Mouse (Mus musculus): ENCODE results near the gene Chn2. TPM values are rescaled to one million over a fixed set of nuclear protein-coding genes. Genes with fewer than 3 reads are reported as not detected.

The Chn2 gene
- polyA plus RNA-seq, 1 experiment from 2014 or later, result 9.8 TPM

DNA sequence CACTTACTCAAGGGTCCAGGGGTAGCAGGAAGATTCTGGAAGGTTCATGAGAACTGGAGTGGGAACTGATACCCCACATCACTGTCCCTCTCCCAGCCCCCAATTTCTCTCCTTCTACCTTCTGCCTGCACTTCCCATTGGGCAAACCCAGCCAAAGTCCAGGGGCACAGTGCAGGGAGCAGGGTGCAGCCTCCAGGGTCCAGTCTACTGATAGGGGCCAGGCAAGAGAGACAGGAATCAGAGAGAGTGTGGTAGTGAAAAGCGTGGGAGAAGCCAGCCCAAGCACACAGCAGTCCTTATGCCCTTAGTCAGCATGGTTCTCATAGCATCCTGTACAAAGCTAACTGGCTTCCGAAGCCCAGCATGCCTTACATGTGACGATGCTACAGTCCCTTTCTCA, 187.7 kb downstream of the Chn2 start:
- no peak for ATAC-seq (ENCODE audit: insufficient number of reproducible peaks, low FRiP score, low TSS enrichment, low read depth)
- Histone ChIP-seq H3K36me3 (ENCODE audit: control insufficient read depth, insufficient read depth, low read length) (no peaks in the 10 kb centered on the region), H3K9ac (ENCODE audit: low read length) (no peak overlapping the region), H3K4me1 (ENCODE audit: control insufficient read depth, insufficient read depth, low read length) (peaks cover 10% of the 10 kb centered on the region), H3K9me3 (ENCODE audit: control insufficient read depth, low read length) (no peaks in the 10 kb centered on the region), H3K27ac (replicated peaks; ENCODE audit: low read depth, low read length) (no peak overlapping the region), H3K27me3 (ENCODE audit: control insufficient read depth, insufficient read depth, low read length) (no peaks in the 10 kb centered on the region; the same call in 1 of the 2 replicates), H3K4me3 (ENCODE audit: low read depth, low read length) (no peak overlapping the region), H3K4me2 (ENCODE audit: low read depth, severe bottlenecking) (no peak overlapping the region)
- WGBS, result 92% methylated on average over 3 of the region's 3 CpGs
- no peak for DNase-seq (ENCODE audit: low spot score)

DNA sequence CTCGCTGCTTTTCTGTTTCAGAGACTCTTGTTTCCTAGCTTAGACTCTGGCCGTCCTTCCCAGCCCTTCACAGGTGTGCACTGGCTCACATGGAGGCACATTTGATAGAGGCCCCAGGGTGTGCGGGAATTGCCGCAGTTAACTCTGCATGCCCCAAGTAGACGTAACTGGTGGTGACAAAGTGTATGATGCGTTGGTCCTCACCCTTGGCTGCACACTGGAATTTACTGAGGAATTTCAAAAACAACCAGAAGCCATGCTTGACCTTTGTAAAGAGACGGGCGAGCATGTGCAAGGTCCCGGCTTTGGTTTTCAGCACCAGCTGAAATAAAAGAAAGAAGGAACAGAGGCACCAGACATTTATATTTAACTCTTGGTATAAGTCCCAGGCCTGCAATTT, 189.1 kb downstream of the Chn2 start:
- WGBS, result 57% methylated on average over 9 of the region's 9 CpGs
- Histone ChIP-seq H3K4me2 (ENCODE audit: low read depth, severe bottlenecking) (no peak overlapping the region), H3K36me3 (ENCODE audit: control insufficient read depth, insufficient read depth, low read length) (no peaks in the 10 kb centered on the region), H3K9me3 (ENCODE audit: control insufficient read depth, low read length) (no peaks in the 10 kb centered on the region), H3K27ac (replicated peaks; ENCODE audit: low read depth, low read length) (no peak overlapping the region), H3K27me3 (ENCODE audit: control insufficient read depth, insufficient read depth, low read length) (no peaks in the 10 kb centered on the region; the same call in 1 of the 2 replicates), H3K4me3 (ENCODE audit: low read depth, low read length) (no peak overlapping the region), H3K4me1 (ENCODE audit: control insufficient read depth, insufficient read depth, low read length) (peaks cover 10% of the 10 kb centered on the region), H3K9ac (ENCODE audit: low read length) (0 out of 2 replicates have a peak overlapping the region, but pooled peaks have one; percentile 4)
- DNase-seq (ENCODE audit: low spot score) (no peak), ATAC-seq (ENCODE audit: insufficient number of reproducible peaks, low FRiP score, low TSS enrichment, low read depth) (no peak)

DNA sequence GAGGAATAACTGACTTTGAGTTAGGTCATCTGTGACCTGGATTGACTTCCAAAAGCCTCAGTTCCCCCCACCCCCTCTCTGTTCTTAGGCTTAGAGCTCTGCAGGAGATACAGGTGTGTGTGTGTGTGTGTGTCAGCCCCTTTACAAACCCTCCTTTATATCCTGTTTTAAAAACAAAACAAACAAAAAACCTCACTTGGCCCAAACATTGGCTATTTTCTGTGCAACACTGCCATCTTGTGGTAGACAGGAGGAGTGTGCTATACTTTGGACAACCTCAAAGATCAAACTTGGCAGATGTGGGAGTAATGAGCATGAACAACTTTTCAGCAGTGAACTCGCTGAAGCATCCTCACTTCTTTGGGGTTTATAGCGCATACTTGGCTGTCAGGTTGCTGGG, 189.5 kb downstream of the Chn2 start:
- H3K4me1 ChIP-seq (ENCODE audit: control insufficient read depth, insufficient read depth, low read length), result peaks cover 10% of the 10 kb centered on the region
- no peak overlapping the region for H3K27ac ChIP-seq (replicated peaks; ENCODE audit: low read depth, low read length)
- H3K36me3 ChIP-seq (ENCODE audit: control insufficient read depth, insufficient read depth, low read length), result no peaks in the 10 kb centered on the region
- no peak overlapping the region for H3K4me2 ChIP-seq (ENCODE audit: low read depth, severe bottlenecking)
- DNase-seq (ENCODE audit: low spot score) (peak; percentile 66), ATAC-seq (ENCODE audit: insufficient number of reproducible peaks, low FRiP score, low TSS enrichment, low read depth) (no peak)
- no peak overlapping the region for H3K9ac ChIP-seq (ENCODE audit: low read length)
- H3K9me3 ChIP-seq (ENCODE audit: control insufficient read depth, low read length), result no peaks in the 10 kb centered on the region
- 7% methylated on average over 2 of the region's 2 CpGs for WGBS
- no peak overlapping the region for H3K4me3 ChIP-seq (ENCODE audit: low read depth, low read length)
- no peaks in the 10 kb centered on the region; the same call in 1 of the 2 replicates for H3K27me3 ChIP-seq (ENCODE audit: control insufficient read depth, insufficient read depth, low read length)

DNA sequence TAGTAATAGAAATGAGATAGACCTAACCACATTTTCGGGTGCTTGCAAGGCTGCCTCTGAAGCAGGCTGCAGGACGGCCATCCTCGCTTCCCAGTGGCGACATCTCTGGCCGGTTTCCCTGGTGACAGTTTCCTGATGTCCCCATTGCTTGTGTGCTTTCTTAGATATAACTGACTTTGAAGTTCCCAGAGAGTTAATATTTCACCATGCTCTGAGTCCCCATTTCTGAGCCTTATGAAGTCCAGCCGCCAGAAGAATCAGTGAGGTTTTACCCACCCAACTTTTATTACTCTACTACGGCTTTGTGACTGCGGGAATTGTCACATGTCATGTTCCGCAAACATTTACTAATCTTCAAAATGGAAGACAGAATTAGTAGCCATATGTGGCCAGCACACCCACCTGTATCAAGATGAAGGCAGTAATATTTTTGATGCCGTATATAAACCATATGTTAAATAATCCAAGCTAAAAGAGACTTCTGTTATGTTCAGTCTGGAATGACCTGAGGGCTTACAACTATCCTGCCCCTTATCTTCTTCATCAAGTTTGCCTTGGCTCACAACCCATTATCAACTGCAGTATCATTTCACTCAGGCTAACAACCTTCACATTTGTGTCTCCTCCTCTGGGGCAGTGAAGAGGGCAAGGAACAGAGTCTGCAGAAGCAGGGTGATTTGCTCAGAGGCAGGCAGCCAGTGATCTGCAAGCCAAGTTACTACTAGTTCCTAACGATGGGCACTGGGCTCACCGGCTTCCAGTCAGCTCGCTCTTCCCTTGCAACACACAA, 192.6 kb downstream of the Chn2 start:
- ATAC-seq (ENCODE audit: insufficient number of reproducible peaks, low FRiP score, low TSS enrichment, low read depth), result no peak
- WGBS, result 82% methylated on average over 13 of the region's 13 CpGs
- no peak overlapping the region for H3K9ac ChIP-seq (ENCODE audit: low read length)
- H3K4me2 ChIP-seq (ENCODE audit: low read depth, severe bottlenecking), result no peak overlapping the region
- H3K4me1 ChIP-seq (ENCODE audit: control insufficient read depth, insufficient read depth, low read length), result peaks cover 7% of the 10 kb centered on the region
- DNase-seq (ENCODE audit: low spot score), result no peak
- no peaks in the 10 kb centered on the region for H3K36me3 ChIP-seq (ENCODE audit: control insufficient read depth, insufficient read depth, low read length)
- H3K9me3 ChIP-seq (ENCODE audit: control insufficient read depth, low read length), result no peaks in the 10 kb centered on the region
- H3K4me3 ChIP-seq (ENCODE audit: low read depth, low read length), result no peak overlapping the region
- no peaks in the 10 kb centered on the region for H3K27me3 ChIP-seq (ENCODE audit: control insufficient read depth, insufficient read depth, low read length)
- H3K27ac ChIP-seq (replicated peaks; ENCODE audit: low read depth, low read length), result no peak overlapping the region

DNA sequence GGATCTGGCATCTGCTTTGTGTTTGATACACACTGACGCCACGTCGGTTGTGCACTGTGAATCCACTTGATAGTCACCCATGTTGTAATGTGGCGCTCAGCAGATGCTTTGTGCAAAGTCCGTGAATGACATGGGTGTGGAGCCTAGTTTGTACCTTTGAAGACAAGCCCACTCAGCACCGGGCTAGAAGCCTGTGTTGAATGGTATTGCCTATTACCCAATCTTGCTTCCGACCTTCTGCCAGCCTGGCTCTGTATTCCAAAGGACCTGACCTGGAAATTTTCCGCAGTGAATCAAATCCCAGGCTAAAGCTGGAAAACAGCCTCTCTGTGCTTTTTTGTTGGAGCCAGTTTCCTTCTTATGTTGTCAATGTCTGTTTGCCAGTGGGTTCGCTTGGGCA, 197.1 kb downstream of the Chn2 start:
- 92% methylated on average over 9 of the region's 9 CpGs for WGBS

DNA sequence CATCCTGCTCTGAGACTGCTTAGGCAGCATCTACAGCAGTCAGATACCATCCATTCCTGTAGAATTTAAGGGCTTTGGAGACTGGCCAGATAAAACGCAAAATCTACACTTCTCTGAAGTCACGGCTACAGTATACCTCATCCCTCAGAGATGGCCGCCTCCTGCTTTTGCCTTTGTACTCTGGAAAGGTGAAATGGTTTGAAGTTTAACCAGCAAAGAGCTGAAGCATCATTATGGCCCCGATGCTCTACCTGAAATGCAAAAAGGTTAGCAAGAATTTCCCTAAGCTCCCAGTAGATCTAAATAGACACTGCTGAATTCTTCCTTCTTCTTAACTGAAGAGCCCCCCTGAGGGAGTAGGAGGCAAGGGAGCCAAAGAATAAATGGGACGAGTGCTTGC, 202.4 kb downstream of the Chn2 start:
- Histone ChIP-seq H3K36me3 (ENCODE audit: control insufficient read depth, insufficient read depth, low read length) (no peaks in the 10 kb centered on the region), H3K9ac (ENCODE audit: low read length) (no peak overlapping the region), H3K27ac (replicated peaks; ENCODE audit: low read depth, low read length) (no peak overlapping the region), H3K27me3 (ENCODE audit: control insufficient read depth, insufficient read depth, low read length) (no peaks in the 10 kb centered on the region), H3K4me2 (ENCODE audit: low read depth, severe bottlenecking) (no peak overlapping the region), H3K4me1 (ENCODE audit: control insufficient read depth, insufficient read depth, low read length) (no peaks in the 10 kb centered on the region), H3K9me3 (ENCODE audit: control insufficient read depth, low read length) (no peaks in the 10 kb centered on the region; the same call in 1 of the 2 replicates), H3K4me3 (ENCODE audit: low read depth, low read length) (no peak overlapping the region)
- DNase-seq (ENCODE audit: low spot score) (no peak), ATAC-seq (ENCODE audit: insufficient number of reproducible peaks, low FRiP score, low TSS enrichment, low read depth) (no peak)
- 89% methylated on average over 5 of the region's 5 CpGs for WGBS

More for the DNA sequence above, 197.1 kb downstream of the Chn2 start:
- H3K4me3 ChIP-seq (ENCODE audit: low read depth, low read length), result no peak overlapping the region
- no peaks in the 10 kb centered on the region for H3K27me3 ChIP-seq (ENCODE audit: control insufficient read depth, insufficient read depth, low read length)
- H3K9ac ChIP-seq (ENCODE audit: low read length), result no peak overlapping the region
- H3K36me3 ChIP-seq (ENCODE audit: control insufficient read depth, insufficient read depth, low read length), result no peaks in the 10 kb centered on the region
- DNase-seq (ENCODE audit: low spot score), result no peak
- no peak overlapping the region for H3K4me2 ChIP-seq (ENCODE audit: low read depth, severe bottlenecking)
- no peak for ATAC-seq (ENCODE audit: insufficient number of reproducible peaks, low FRiP score, low TSS enrichment, low read depth)
- no peaks in the 10 kb centered on the region for H3K4me1 ChIP-seq (ENCODE audit: control insufficient read depth, insufficient read depth, low read length)
- H3K27ac ChIP-seq (replicated peaks; ENCODE audit: low read depth, low read length), result no peak overlapping the region
- no peaks in the 10 kb centered on the region; the same call in 1 of the 2 replicates for H3K9me3 ChIP-seq (ENCODE audit: control insufficient read depth, low read length)

DNA sequence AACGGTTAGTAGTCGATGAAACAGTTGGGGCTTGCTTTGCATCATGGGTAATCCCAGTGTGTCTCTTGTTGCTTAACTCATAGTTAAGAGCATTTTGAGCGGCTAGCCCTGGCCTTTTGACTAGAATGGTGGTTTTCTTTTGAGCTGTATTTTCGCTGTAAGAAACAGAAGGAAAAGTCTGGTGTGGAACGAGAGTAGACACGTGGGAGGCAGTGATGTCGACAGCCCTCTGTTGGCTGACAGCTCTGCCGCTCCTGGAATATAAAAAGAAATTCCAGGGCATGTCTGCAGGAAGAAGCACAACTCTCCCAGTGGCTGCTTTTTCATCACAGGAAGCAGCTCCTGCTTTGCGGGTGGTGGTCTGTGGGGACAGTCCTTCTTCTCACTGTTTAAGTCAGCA, 202.9 kb downstream of the Chn2 start:
- Histone ChIP-seq H3K27me3 (ENCODE audit: control insufficient read depth, insufficient read depth, low read length) (no peaks in the 10 kb centered on the region), H3K9ac (ENCODE audit: low read length) (no peak overlapping the region), H3K27ac (replicated peaks; ENCODE audit: low read depth, low read length) (no peak overlapping the region), H3K4me1 (ENCODE audit: control insufficient read depth, insufficient read depth, low read length) (no peaks in the 10 kb centered on the region), H3K4me2 (ENCODE audit: low read depth, severe bottlenecking) (no peak overlapping the region), H3K36me3 (ENCODE audit: control insufficient read depth, insufficient read depth, low read length) (no peaks in the 10 kb centered on the region), H3K9me3 (ENCODE audit: control insufficient read depth, low read length) (no peaks in the 10 kb centered on the region; the same call in 1 of the 2 replicates), H3K4me3 (ENCODE audit: low read depth, low read length) (no peak overlapping the region)
- DNase-seq (ENCODE audit: low spot score), result no peak
- 84% methylated on average over 9 of the region's 9 CpGs for WGBS
- ATAC-seq (ENCODE audit: insufficient number of reproducible peaks, low FRiP score, low TSS enrichment, low read depth), result no peak

DNA sequence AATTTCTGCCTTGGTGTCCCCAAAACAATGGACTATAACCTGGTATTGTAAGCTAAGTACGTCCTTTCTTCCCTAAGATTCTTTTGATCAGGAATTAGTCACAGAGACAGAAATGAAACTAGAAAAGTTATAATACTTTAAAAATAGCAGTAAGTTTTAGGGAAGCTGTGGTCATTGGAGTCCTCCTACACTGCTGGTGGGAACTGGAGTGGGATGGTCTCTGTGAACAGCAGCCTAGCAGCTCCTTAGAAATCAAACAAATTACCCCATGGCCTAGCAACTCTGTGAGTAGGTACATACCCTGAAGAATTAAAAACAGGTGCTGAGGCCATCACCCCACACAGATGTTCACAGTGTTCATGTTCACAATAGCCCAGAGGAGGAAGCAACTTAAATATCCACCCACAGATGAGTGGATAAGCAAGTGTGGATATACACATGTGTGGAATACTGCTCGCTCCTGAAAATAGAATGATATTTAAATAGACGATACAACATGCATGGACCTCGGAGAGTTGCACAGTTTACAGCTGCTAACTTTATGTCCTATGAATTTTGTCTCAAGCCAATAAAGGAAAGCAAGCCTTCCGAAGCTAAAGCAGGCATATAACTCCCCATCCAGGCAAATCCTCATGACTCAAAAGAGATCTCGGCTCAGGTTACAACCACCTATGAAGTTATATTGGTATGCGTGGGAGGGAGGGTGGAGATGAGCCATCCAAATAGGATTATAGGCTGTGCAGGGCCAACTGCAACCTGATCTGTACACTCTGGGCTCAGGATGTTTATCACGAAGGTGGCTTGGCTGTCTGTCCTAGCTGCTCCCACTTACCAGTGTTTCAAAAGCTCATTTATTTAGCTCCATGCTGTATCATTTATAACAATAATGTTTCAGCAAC, 209.2 kb downstream of the Chn2 start:
- H3K9me3 ChIP-seq (ENCODE audit: control insufficient read depth, low read length), result no peaks in the 10 kb centered on the region
- H3K4me2 ChIP-seq (ENCODE audit: low read depth, severe bottlenecking), result no peak overlapping the region
- peaks cover 25% of the 10 kb centered on the region for H3K4me1 ChIP-seq (ENCODE audit: control insufficient read depth, insufficient read depth, low read length)
- DNase-seq (ENCODE audit: low spot score), result peak; percentile 57
- H3K9ac ChIP-seq (ENCODE audit: low read length), result no peak overlapping the region
- no peaks in the 10 kb centered on the region for H3K27me3 ChIP-seq (ENCODE audit: control insufficient read depth, insufficient read depth, low read length)
- no peak overlapping the region for H3K27ac ChIP-seq (replicated peaks; ENCODE audit: low read depth, low read length)
- no peak for ATAC-seq (ENCODE audit: insufficient number of reproducible peaks, low FRiP score, low TSS enrichment, low read depth)
- H3K4me3 ChIP-seq (ENCODE audit: low read depth, low read length), result no peak overlapping the region
- H3K36me3 ChIP-seq (ENCODE audit: control insufficient read depth, insufficient read depth, low read length), result no peaks in the 10 kb centered on the region
- 42% methylated on average over 8 of the region's 8 CpGs for WGBS

Data from limb, embryonic 11.5 days (tissue).